Mouse (Mus musculus) forebrain, embryonic 14.5 days (tissue): ENCODE measurements around the gene Eml1. TPM values are rescaled to one million over a fixed set of nuclear protein-coding genes. Genes with fewer than 3 reads are reported as not detected.
A peak's percentile ranks its signal among the peaks of the same experiment; 100 is the strongest.

ENCODE experiments used
- ATAC-seq: fragments of 200-750 bp; cut with Nextera tagmentation; 2 replicates; pipeline ENCODE4 v1.8.0; 2017; ENCODE audit warnings: mild to moderate bottlenecking, moderate library complexity
- DNase-seq: peaks from one replicate; pipeline ENCODE4 v3.0.0-alpha.2; 2015; ENCODE audit warnings: low spot score
- H3K27ac ChIP-seq: fragments of 300-500 bp; sonication (generic); 2 replicates; pipeline ENCODE4 v1.5.1; 2014; ENCODE audit warnings: low read depth, mild to moderate bottlenecking, control low read depth, low read length, moderate library complexity
- H3K27me3 ChIP-seq: fragments of 300-500 bp; sonication (generic); replicated peaks from 2 replicates; pipeline ENCODE4 v1.6.1; 2014; ENCODE audit warnings: low read length, control low read depth, mixed read lengths; ENCODE audit not compliant: control insufficient read depth, insufficient read depth
- H3K36me3 ChIP-seq: fragments of 300-500 bp; sonication (generic); 2 replicates; pipeline ENCODE4 v1.6.1; 2014; ENCODE audit warnings: low read length, control low read depth; ENCODE audit not compliant: control insufficient read depth, insufficient read depth
- H3K4me1 ChIP-seq: fragments of 300-500 bp; sonication (generic); 2 replicates; pipeline ENCODE4 v1.6.1; 2014; ENCODE audit warnings: antibody characterized with exemption, low read length, control low read depth; ENCODE audit not compliant: control insufficient read depth, insufficient read depth
- H3K4me2 ChIP-seq: fragments of 300-500 bp; sonication (generic); 2 replicates; pipeline ENCODE4 v1.6.1; 2014; ENCODE audit warnings: mild to moderate bottlenecking, control low read depth, low read length
- H3K4me3 ChIP-seq: fragments of 300-500 bp; sonication (generic); 2 replicates; pipeline ENCODE4 v1.5.1; 2014; ENCODE audit warnings: low read depth, low read length, control low read depth
- H3K9ac ChIP-seq: fragments of 300-500 bp; sonication (generic); 2 replicates; pipeline ENCODE4 v1.6.1; 2014; ENCODE audit warnings: mild to moderate bottlenecking, low read length, control low read depth, moderate library complexity
- H3K9me3 ChIP-seq: fragments of 300-500 bp; sonication (generic); replicated peaks from 2 replicates; pipeline ENCODE4 v1.6.1; 2016; ENCODE audit warnings: low read length, control low read depth, mixed read lengths; ENCODE audit not compliant: control insufficient read depth
- WGBS: fragments of 180-500 bp; shearing (Covaris S2); extraction: QIAGEN DNeasy Blood & Tissue Kit; methylation state at CpG from one replicate; pipeline ENCODE4 v1.1.7; 2014; 5-methylcytosine and 5-hydroxymethylcytosine counted together
- polyA plus RNA-seq: library from polyadenylated mRNA; unstranded; fragments of >200 nt; fragmentation: Nextera tagmentation; extraction: Ambion mirVana; gene quantifications from 2 replicates; pipeline ENCODE4 v1.2.1, GENCODE M21; 2014

Eml1 gene
- polyA plus RNA-seq, 1 experiment from 2014 or later, result 52.2 TPM

GRCm38 (mm10) chr12:108422858-108423631, 52.3 kb downstream of the Eml1 start:
- peaks cover 21% of the 10 kb centered on the region for H3K4me1 ChIP-seq
- no peaks in the 10 kb centered on the region for H3K9me3 ChIP-seq
- H3K27me3 ChIP-seq, result no peaks in the 10 kb centered on the region
- ATAC-seq, result peak; percentile 95
- no peaks in the 10 kb centered on the region for H3K36me3 ChIP-seq
- H3K4me2 ChIP-seq, result peak overlapping the region; percentile 71
- WGBS, result under 1% methylated on average over 55 of the region's 90 CpGs
- H3K9ac ChIP-seq, result peak overlapping the region; percentile 87
- DNase-seq, result peak; percentile 88
- peak overlapping the region; percentile 88 for H3K27ac ChIP-seq
- peak overlapping the region; percentile 79 for H3K4me3 ChIP-seq

DNA sequence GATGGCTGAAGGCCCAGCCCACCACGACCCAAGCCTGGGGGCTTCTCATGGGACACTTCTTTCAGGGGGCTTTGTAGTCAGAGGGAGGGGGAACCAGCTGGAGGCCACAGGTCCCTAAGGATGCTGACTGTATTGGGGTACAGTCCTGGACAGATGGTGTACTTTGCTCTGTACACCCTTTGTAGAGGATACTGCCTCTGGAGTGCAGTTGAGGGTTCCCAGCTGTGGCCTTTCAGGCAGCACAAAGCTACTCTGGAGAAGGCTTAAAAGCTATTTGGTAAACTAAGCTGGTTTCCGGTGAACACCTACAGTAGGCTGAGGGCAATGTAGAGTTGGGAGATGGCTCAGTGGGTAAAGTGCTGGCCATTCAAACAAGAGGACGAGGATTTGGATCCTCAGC, 60.2 kb downstream of the Eml1 start:
- Histone ChIP-seq H3K9ac (no peak overlapping the region), H3K36me3 (no peaks in the 10 kb centered on the region), H3K9me3 (no peaks in the 10 kb centered on the region), H3K27me3 (no peaks in the 10 kb centered on the region), H3K4me2 (no peak overlapping the region), H3K4me3 (no peak overlapping the region), H3K4me1 (peaks cover 27% of the 10 kb centered on the region), H3K27ac (no peak overlapping the region)
- ATAC-seq (no peak), DNase-seq (no peak)
- WGBS, result 59% methylated on average over 3 of the region's 3 CpGs

- H3K4me3 ChIP-seq, result no peak overlapping the region
- peaks cover 28% of the 10 kb centered on the region for H3K4me1 ChIP-seq
- no peak overlapping the region for H3K9ac ChIP-seq
- no peak for DNase-seq
- H3K27ac ChIP-seq, result no peak overlapping the region
- H3K27me3 ChIP-seq, result no peaks in the 10 kb centered on the region
- no peak for ATAC-seq
- no peak overlapping the region for H3K4me2 ChIP-seq
- no peaks in the 10 kb centered on the region for H3K36me3 ChIP-seq
- H3K9me3 ChIP-seq, result no peaks in the 10 kb centered on the region
- 37% methylated on average over 6 of the region's 6 CpGs for WGBS
Observed at GRCm38 (mm10) chr12:108431714-108432113, 61.0 kb downstream of the Eml1 start.

- Histone ChIP-seq H3K9me3 (no peaks in the 10 kb centered on the region), H3K27ac (peak overlapping the region; percentile 60), H3K4me2 (0 out of 2 replicates have a peak overlapping the region, but pooled peaks have one; percentile 14), H3K4me1 (peaks cover 28% of the 10 kb centered on the region), H3K27me3 (no peaks in the 10 kb centered on the region), H3K36me3 (no peaks in the 10 kb centered on the region), H3K4me3 (no peak overlapping the region), H3K9ac (peak overlapping the region; percentile 40; the same call in 1 of the 2 replicates)
- DNase-seq, result peak; percentile 60
- 50% methylated on average over 5 of the region's 5 CpGs for WGBS
- ATAC-seq, result peak; percentile 19; the same call in 1 of the 2 replicates
Observed at GRCm38 (mm10) chr12:108432578-108432977, 61.8 kb downstream of the Eml1 start.

DNA sequence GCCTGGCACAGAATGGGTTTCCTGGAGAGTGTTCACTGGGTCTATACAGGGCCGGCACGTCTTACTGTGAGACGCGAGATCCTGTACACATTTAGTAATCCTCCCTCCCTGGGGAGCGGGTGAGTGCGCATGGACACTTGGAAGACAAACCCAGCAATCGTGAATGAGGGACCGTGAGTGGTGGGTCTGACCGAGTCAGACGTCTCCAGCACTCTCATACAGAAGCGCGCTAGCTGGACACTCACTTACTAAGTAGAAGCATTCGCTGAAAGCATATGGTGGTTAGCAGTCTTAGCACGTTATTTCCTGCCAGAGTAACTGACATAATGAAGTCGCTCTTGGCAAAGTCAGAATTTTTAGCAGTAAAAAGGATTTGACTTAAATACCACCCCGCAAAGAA, 62.3 kb downstream of the Eml1 start:
- H3K4me2 ChIP-seq, result 0 out of 2 replicates have a peak overlapping the region, but pooled peaks have one; percentile 14
- H3K4me1 ChIP-seq, result peaks cover 28% of the 10 kb centered on the region
- H3K9me3 ChIP-seq, result no peaks in the 10 kb centered on the region
- peak overlapping the region; percentile 60 for H3K27ac ChIP-seq
- no peaks in the 10 kb centered on the region for H3K36me3 ChIP-seq
- WGBS, result 63% methylated on average over 16 of the region's 16 CpGs
- H3K9ac ChIP-seq, result peak overlapping the region; percentile 40; the same call in 1 of the 2 replicates
- DNase-seq (peak; percentile 74), ATAC-seq (peak; percentile 45; the same call in 1 of the 2 replicates)
- H3K4me3 ChIP-seq, result no peak overlapping the region
- H3K27me3 ChIP-seq, result no peaks in the 10 kb centered on the region

- H3K27ac ChIP-seq, result peak overlapping the region; percentile 66; the same call in 1 of the 2 replicates
- 72% methylated on average over 10 of the region's 10 CpGs for WGBS
- no peaks in the 10 kb centered on the region for H3K36me3 ChIP-seq
- H3K27me3 ChIP-seq, result no peaks in the 10 kb centered on the region
- H3K4me2 ChIP-seq, result no peak overlapping the region
- H3K4me1 ChIP-seq, result peaks cover 28% of the 10 kb centered on the region
- no peak for DNase-seq
- peak; percentile 20; the same call in 1 of the 2 replicates for ATAC-seq
- no peak overlapping the region for H3K4me3 ChIP-seq
- H3K9ac ChIP-seq, result no peak overlapping the region; the same call in 1 of the 2 replicates
- H3K9me3 ChIP-seq, result no peaks in the 10 kb centered on the region
Observed at GRCm38 (mm10) chr12:108433498-108433897, 62.7 kb downstream of the Eml1 start.

GRCm38 (mm10) chr12:108435444-108436015, 64.8 kb downstream of the Eml1 start:
- peaks cover 28% of the 10 kb centered on the region for H3K4me1 ChIP-seq
- H3K4me2 ChIP-seq, result no peak overlapping the region
- H3K27ac ChIP-seq, result no peak overlapping the region
- H3K36me3 ChIP-seq, result no peaks in the 10 kb centered on the region
- H3K27me3 ChIP-seq, result no peaks in the 10 kb centered on the region
- WGBS, result 57% methylated on average over 12 of the region's 12 CpGs
- ATAC-seq (no peak), DNase-seq (no peak)
- H3K9ac ChIP-seq, result no peak overlapping the region
- no peak overlapping the region for H3K4me3 ChIP-seq
- H3K9me3 ChIP-seq, result no peaks in the 10 kb centered on the region

GRCm38 (mm10) chr12:108436029-108436923, 65.5 kb downstream of the Eml1 start:
- Histone ChIP-seq H3K4me3 (no peak overlapping the region), H3K4me1 (peaks cover 28% of the 10 kb centered on the region), H3K9ac (no peak overlapping the region), H3K4me2 (no peak overlapping the region), H3K36me3 (no peaks in the 10 kb centered on the region), H3K27ac (peak overlapping the region; percentile 35; the same call in 1 of the 2 replicates), H3K9me3 (no peaks in the 10 kb centered on the region), H3K27me3 (no peaks in the 10 kb centered on the region)
- DNase-seq (no peak), ATAC-seq (no peak)
- WGBS, result 62% methylated on average over 24 of the region's 24 CpGs
